Mouse (Mus musculus) lung, postnatal 4 days (tissue): ENCODE data around the gene Plekha1.

Source experiments
- DNase-seq, 2 experiments: peaks; one replicate each; pipeline ENCODE4 v3.0.0; 2021

Gene Plekha1

GRCm38 (mm10) chr7:130930401-130930800 lies 64.8 kb downstream of the Plekha1 start:
- DNase-seq: no peak

- DNase-seq: no peak
These were observed 67.4 kb downstream of the Plekha1 start for GRCm38 (mm10) chr7:130932921-130933320.

GRCm38 (mm10) chr7:130934654-130935053 lies 69.1 kb downstream of the Plekha1 start:
- no peak for DNase-seq

GRCm38 (mm10) chr7:130935421-130935792 lies 69.9 kb downstream of the Plekha1 start:
- DNase-seq: no peak

- peak; percentile 79 to 87 for DNase-seq
These were observed 70.4 kb downstream of the Plekha1 start, which contains the start of gene Htra1 for GRCm38 (mm10) chr7:130935793-130936471. TSS of gene Htra1 (plus strand) at chr7:130936111.

GRCm38 (mm10) chr7:130936472-130936951 lies 71.0 kb downstream of the Plekha1 start:
- peak; percentile 41 to 50 for DNase-seq

- DNase-seq: peak; percentile 20 to 53
These were observed 71.8 kb downstream of the Plekha1 start for GRCm38 (mm10) chr7:130937266-130937841.

GRCm38 (mm10) chr7:130938005-130938404 lies 72.4 kb downstream of the Plekha1 start:
- DNase-seq: no peak

GRCm38 (mm10) chr7:130938896-130939295 lies 73.3 kb downstream of the Plekha1 start:
- no peak for DNase-seq

GRCm38 (mm10) chr7:130940733-130941132 lies 75.2 kb downstream of the Plekha1 start:
- DNase-seq: peak; percentile 7 to 48

GRCm38 (mm10) chr7:130943280-130943895 lies 77.8 kb downstream of the Plekha1 start:
- no peak for DNase-seq

- DNase-seq: no peak
These were observed 79.4 kb downstream of the Plekha1 start for GRCm38 (mm10) chr7:130944766-130945475.

- DNase-seq: no peak
These were observed 80.2 kb downstream of the Plekha1 start for GRCm38 (mm10) chr7:130945730-130946129.

GRCm38 (mm10) chr7:130946303-130946702 lies 80.7 kb downstream of the Plekha1 start:
- no peak for DNase-seq

GRCm38 (mm10) chr7:130948563-130949208 lies 83.1 kb downstream of the Plekha1 start:
- peak in 1 of 2 experiments; percentile 46 for DNase-seq

- peak; percentile 55 to 77 for DNase-seq
These were observed 83.8 kb downstream of the Plekha1 start for GRCm38 (mm10) chr7:130949331-130949751.

- DNase-seq: no peak
These were observed 84.9 kb downstream of the Plekha1 start for GRCm38 (mm10) chr7:130950482-130950881.

GRCm38 (mm10) chr7:130951004-130951403 lies 85.4 kb downstream of the Plekha1 start:
- DNase-seq: no peak

GRCm38 (mm10) chr7:130953376-130953775 lies 87.8 kb downstream of the Plekha1 start:
- DNase-seq: no peak

GRCm38 (mm10) chr7:130954177-130954601 lies 88.6 kb downstream of the Plekha1 start:
- DNase-seq: no peak

GRCm38 (mm10) chr7:130958551-130958950 lies 93.0 kb downstream of the Plekha1 start:
- DNase-seq: no peak

GRCm38 (mm10) chr7:130959868-130960267 lies 94.3 kb downstream of the Plekha1 start:
- DNase-seq: peak; percentile 52 to 71

GRCm38 (mm10) chr7:130961429-130961828 lies 95.9 kb downstream of the Plekha1 start:
- DNase-seq: no peak
